Mouse (Mus musculus) thymus, adult 2 months (tissue): Measurements from ENCODE around the gene Stx1b.

Source experiments
- CTCF ChIP-seq: fragments of 200-500 bp; IDR thresholded peaks from 2 replicates; pipeline ENCODE4 v1.5.1; 2012; ENCODE audit warnings: mild to moderate bottlenecking, control low read depth, low read length, moderate library complexity, borderline replicate concordance; ENCODE audit not compliant: control insufficient read depth, poor library complexity, insufficient read depth; ENCODE audit errors: extremely low read depth
- POLR2A ChIP-seq: fragments of 200-500 bp; IDR thresholded peaks from 2 replicates; pipeline ENCODE4 v1.6.1; 2012; ENCODE audit warnings: mild to moderate bottlenecking, low read length, control low read depth, moderate library complexity; ENCODE audit not compliant: control insufficient read depth, poor library complexity, insufficient read depth; ENCODE audit errors: extremely low read depth

GRCm38 (mm10) chr7:127849973-127850875, 25.9 kb upstream of the Stx1b start:
- no peak for TF ChIP-seq CTCF
- no peak for TF ChIP-seq POLR2A
